Mouse (Mus musculus) left cerebral cortex, postnatal 14 days (tissue): Measurements from ENCODE around the gene Ppp6r2. TPM values are rescaled to one million over a fixed set of nuclear protein-coding genes. Genes with fewer than 3 reads are reported as not detected.

Source experiments
- DNase-seq, 2 experiments: peaks; one replicate each; pipeline ENCODE4 v3.0.0; 2021 to 2022; ENCODE audit warnings: low spot score in 2 of 2, mixed read lengths in 1 of 2
- intact Hi-C: fragments of 180-260 bp; cut with DNase I; formaldehyde crosslinking; loops from one replicate; pipeline ENCODE4 v1.15.1; 2025
- microRNA-seq, 2 experiments: library from miRNA; unstranded; fragments of <30 nt; microRNA quantifications; one replicate each; pipeline ENCODE4 v1.2.0; 2022
- total RNA-seq, 2 experiments: library from RNA; stranded (reverse); gene quantifications; 2 replicates each; pipeline ENCODE4 v1.2.3; 2021

Gene Ppp6r2
- total RNA-seq, 2 experiments from 2014 or later, result 154 to 159 TPM

GRCm38 (mm10) chr15:89334774-89335537 lies 123.6 kb downstream of the Ppp6r2 start:
- intact Hi-C loops, result no loop called here
- DNase-seq, result no peak

- intact Hi-C loops, result no loop called here
- DNase-seq, result no peak
Observed at GRCm38 (mm10) chr15:89336422-89336821, 125.1 kb downstream of the Ppp6r2 start.

Small RNA genes lying within 50 kb of the gene (microRNA-seq; reads per million reads assigned to microRNA genes)
- 7.4 to 8.2 reads per million in 2 experiments for gene Mir6958
- 4.2 to 5.4 reads per million in 2 experiments for gene Mir6959
- gene Mir7118, result 1.1 to 2.0 reads per million in 2 experiments

Other genes starting within 250 kb of the Ppp6r2 start
- 100 to 1,000 TPM; 100 to 105 TPM for gene Mlc1, start 232.5 kb upstream of the Ppp6r2 start, total RNA-seq
- not detected for gene Mov10l1, start 228.6 kb upstream of the Ppp6r2 start, total RNA-seq
- gene Panx2, start 151.8 kb upstream of the Ppp6r2 start, total RNA-seq, result 100 to 1,000 TPM; 101 to 120 TPM
- 10 to 100 TPM; 14.0 to 15.9 TPM for gene Trabd, start 136.4 kb upstream of the Ppp6r2 start, total RNA-seq
- gene Selenoo, start 122.5 kb upstream of the Ppp6r2 start, total RNA-seq, result 10 to 100 TPM; 18.8 to 20.5 TPM
- 10 to 100 TPM; 27.6 to 32.6 TPM for gene Tubgcp6, start 88.4 kb upstream of the Ppp6r2 start, total RNA-seq
- gene Hdac10, start 82.9 kb upstream of the Ppp6r2 start, total RNA-seq, result 10 to 100 TPM; 12.3 to 13.3 TPM
- gene Mapk12, start 70.8 kb upstream of the Ppp6r2 start, total RNA-seq, result 1 to 10 TPM; 6.7 to 8.2 TPM
- gene Mapk11, start 61.9 kb upstream of the Ppp6r2 start, total RNA-seq, result 10 to 100 TPM; 35.2 to 39.7 TPM
- 10 to 100 TPM; 50.7 to 52.0 TPM for gene Plxnb2, start 30.8 kb upstream of the Ppp6r2 start, total RNA-seq
- 10 to 100 TPM; 41.3 to 42.7 TPM for gene Dennd6b, start 15.1 kb upstream of the Ppp6r2 start, total RNA-seq
- gene Sbf1, start 103.8 kb downstream of the Ppp6r2 start, total RNA-seq, result 100 to 1,000 TPM; 198 to 204 TPM
- gene Adm2, start 111.2 kb downstream of the Ppp6r2 start, total RNA-seq, result not detected
- not detected for gene Miox, start 122.8 kb downstream of the Ppp6r2 start, total RNA-seq
- gene Lmf2, start 144.1 kb downstream of the Ppp6r2 start, total RNA-seq, result 10 to 100 TPM; 18.0 to 20.3 TPM
- gene Ncaph2, start 144.2 kb downstream of the Ppp6r2 start, total RNA-seq, result 10 to 100 TPM; 80.2 to 81.3 TPM
- gene Sco2, start 162.3 kb downstream of the Ppp6r2 start, total RNA-seq, result 10 to 100 TPM; 25.6 to 26.0 TPM
- gene Tymp, start 165.5 kb downstream of the Ppp6r2 start, total RNA-seq, result 1 to 10 TPM; 1.5 to 1.7 TPM
- 1 to 10 TPM in 1 of 2 experiments, under 1 TPM in 1; 0.35 to 1.0 TPM for gene Odf3b, start 167.7 kb downstream of the Ppp6r2 start, total RNA-seq
- gene Klhdc7b, start 173.4 kb downstream of the Ppp6r2 start, total RNA-seq, result under 1 TPM; 0.19 to 0.44 TPM
- not detected for gene Syce3, start 198.9 kb downstream of the Ppp6r2 start, total RNA-seq
- gene Cpt1b, start 214.3 kb downstream of the Ppp6r2 start, total RNA-seq, result 1 to 10 TPM; 2.2 to 3.4 TPM
- gene C730034F03Rik, start 218.0 kb downstream of the Ppp6r2 start, total RNA-seq, result 1 to 10 TPM; 1.9 to 2.3 TPM
- not detected for gene Gm44502, start 218.1 kb downstream of the Ppp6r2 start, total RNA-seq
- 10 to 100 TPM; 41.1 to 41.6 TPM for gene Chkb, start 218.4 kb downstream of the Ppp6r2 start, total RNA-seq
- gene Mapk8ip2, start 242.4 kb downstream of the Ppp6r2 start, total RNA-seq, result 100 to 1,000 TPM; 187 to 201 TPM